Mouse (Mus musculus): Measurements from ENCODE around the gene Gm16451.
"Not testable (repeated sequence)": the region's sequence is repeated elsewhere in the genome, so short reads cannot be mapped to it uniquely, and the experiment has no call there.

Gm16451 gene

DNA sequence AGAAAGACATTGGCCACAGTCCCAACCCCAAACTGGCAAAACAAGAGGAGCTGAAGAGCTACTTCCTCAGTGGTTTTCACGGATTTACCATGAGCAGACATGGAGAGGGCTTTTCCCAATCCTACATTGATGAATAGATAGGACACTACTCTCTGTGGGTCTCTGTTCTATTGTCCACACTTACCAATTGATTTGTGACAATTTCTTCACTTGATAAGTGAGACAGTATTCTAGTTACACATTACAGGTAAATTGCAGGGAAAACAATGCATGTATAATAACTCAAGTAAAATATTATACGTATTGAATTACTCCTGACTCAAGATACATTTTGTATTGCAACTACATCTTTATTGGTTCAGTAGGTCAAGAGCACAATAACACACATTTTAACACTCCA is at the start of gene Gm16451:
Gm16451 (minus strand) TSS at position 101 of the 400 bp plus-strand sequence.
- not testable (repeated sequence) for DNase-seq

- not testable (repeated sequence) for DNase-seq
Measured at GRCm38 (mm10) chr7:22163935-22164334, 45.9 kb upstream of the Gm16451 start, which contains the start of gene Vmn1r142. Gene Vmn1r142, minus strand, starts transcription at chr7:22164035.

DNA sequence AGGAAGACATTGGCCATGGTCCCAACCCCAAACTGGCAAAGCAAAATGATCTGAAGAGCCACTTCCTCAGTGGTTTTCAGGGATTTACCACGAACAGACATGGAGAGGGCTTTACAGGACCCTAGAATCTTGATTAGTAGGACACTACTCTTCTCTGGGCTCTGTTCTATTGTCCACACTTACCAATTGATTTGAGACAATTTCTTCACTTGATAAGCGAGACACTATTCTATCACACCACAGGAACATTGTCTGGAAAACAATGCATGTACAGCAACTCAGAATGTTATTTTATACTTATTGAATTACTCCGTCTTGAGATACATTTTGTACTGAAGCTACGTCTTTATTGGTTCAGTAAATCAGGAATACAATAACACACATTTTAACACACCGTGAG is 16.6 kb upstream of the Gm16451 start, which contains the start of gene Gm10666:
Gm10666 (minus strand) TSS at position 101 of the 400 bp plus-strand sequence.
- DNase-seq: not testable (repeated sequence)

DNA sequence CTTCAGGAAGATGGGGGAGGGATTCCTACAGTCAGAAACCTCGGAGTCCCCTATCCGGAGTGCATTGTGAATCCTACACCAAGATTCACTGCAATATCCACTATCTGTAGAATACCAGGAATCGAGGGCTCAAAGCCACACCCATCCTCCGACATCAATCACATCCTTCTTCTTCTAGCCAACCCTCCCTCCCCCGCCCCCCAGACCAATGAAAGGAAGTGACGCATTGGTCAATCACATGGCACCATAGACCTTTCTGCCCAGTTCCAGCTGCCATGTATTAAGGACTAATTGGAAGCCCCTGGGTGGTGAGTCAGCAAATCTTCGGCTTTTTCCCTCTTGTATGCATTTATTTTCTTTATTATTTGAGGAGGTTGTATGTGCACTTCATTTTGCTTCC is 49.3 kb downstream of the Gm16451 start, which contains the start of gene Vmn1r139:
Vmn1r139 (plus strand) TSS at position 301 of the 400 bp plus-strand sequence.
- DNase-seq: not testable (repeated sequence)

Measured in cerebellum, postnatal 36 days (tissue).